Mouse (Mus musculus): ENCODE measurements around the gene Kat2b. TPM values are rescaled to one million over a fixed set of nuclear protein-coding genes. Genes with fewer than 3 reads are reported as not detected.

Gene Kat2b
- total and polyA plus RNA-seq, 3 experiments: 6.2 to 7.4 TPM; not detected in 1

DNA sequence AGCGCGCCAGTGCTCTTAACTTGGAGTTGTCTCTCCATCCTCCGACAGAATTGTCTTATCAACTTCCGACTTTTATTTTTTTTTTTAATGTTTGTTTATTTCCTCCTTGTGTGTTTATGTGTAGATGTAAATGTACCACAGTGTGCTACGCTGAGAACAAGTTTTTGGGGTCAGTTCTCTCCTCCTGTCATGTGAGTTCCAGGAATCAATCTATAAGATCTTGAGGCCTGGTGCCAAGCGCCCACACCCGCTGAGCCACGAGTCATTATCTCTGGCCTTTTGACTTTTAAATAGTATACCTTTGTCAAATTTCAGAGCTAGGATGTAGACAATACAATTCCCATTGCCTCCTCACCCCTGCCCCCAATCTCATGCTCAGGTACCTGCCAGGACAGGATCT, 28.9 kb downstream of the Kat2b start (continued):
- no peak for TF ChIP-seq ZMIZ1 (IDR thresholded peaks at IDR 0.05; ENCODE audit: low read depth, low read length)

DNA sequence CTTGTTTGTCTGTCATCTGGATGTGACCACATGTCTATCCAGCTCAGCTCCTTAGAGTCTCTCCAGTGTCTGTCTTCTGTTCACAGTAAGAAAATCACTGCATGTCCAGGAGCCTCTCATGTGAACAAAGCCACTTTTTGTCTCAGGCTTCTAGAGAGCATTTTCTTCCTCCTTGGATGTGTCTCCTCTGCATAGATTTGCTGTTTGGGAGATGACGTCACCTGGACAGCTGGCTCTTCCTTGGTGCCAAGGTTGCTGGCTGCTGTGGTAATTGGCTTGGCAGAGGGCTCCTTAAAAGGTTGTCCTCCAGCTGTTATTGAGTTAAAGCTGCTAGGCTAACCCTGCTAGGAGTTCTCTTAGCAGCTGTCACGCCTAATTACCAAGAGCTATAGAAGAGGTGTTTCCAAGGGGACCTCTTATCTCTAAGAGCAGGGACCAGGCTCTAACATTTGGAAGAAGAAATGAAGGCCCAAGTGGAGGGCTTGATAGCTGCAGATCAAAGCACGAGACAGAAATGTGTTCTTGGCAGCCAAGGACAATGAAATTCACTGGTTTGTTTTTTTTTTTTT, 29.7 kb downstream of the Kat2b start:
- H3K36me3 ChIP-seq (ENCODE audit: control insufficient read depth in 1 of 2, insufficient read depth in 2 of 2, low read length in 2 of 2): peaks cover 0 to 42% of the 10 kb centered on the region in 2 experiments; a peak in 2 of 4 replicates
- H3K79me2 ChIP-seq (ENCODE audit: control insufficient read depth, insufficient read depth, low read length, poor library complexity): peaks cover 2% of the 10 kb centered on the region
- H3K9me3 ChIP-seq (replicated peaks; ENCODE audit: insufficient read depth, low read length): no peaks in the 10 kb centered on the region
- peaks cover 21 to 22% of the 10 kb centered on the region in 2 experiments for H3K4me1 ChIP-seq (ENCODE audit: control insufficient read depth in 1 of 2, insufficient read depth in 2 of 2, low read length in 2 of 2)
- no peak overlapping the region for H3K4me3 ChIP-seq (ENCODE audit: control insufficient read depth in 1 of 2, insufficient read depth in 1 of 2, low read depth in 2 of 2, low read length in 2 of 2)
- H3K9ac ChIP-seq (ENCODE audit: control insufficient read depth, low read depth, low read length, poor library complexity, severe bottlenecking): no peak overlapping the region
- H3K27ac ChIP-seq (ENCODE audit: control insufficient read depth, low read depth, low read length): peak overlapping the region; percentile 53
- DNase-seq (ENCODE audit: low read depth, low spot score): peak; percentile 76
- no peaks in the 10 kb centered on the region for H3K27me3 ChIP-seq (ENCODE audit: control insufficient read depth in 1 of 2, insufficient read depth in 2 of 2, low read length in 2 of 2)
- TF ChIP-seq GATA1 (IDR thresholded peaks at IDR 0.05; ENCODE audit: low read depth, low read length) (peak; percentile 78), MAFK (IDR thresholded peaks at IDR 0.05; ENCODE audit: borderline replicate concordance, low read depth, low read length) (no peak), CHD2 (IDR thresholded peaks at IDR 0.05; ENCODE audit: low read length) (no peak), UBTF (IDR thresholded peaks at IDR 0.05; ENCODE audit: borderline replicate concordance, insufficient read depth, low read depth, low read length) (no peak), POLR2AphosphoS5 (IDR thresholded peaks at IDR 0.05; ENCODE audit: borderline replicate concordance, low read depth, low read length) (no peak), BHLHE40 (IDR thresholded peaks at IDR 0.05; ENCODE audit: borderline replicate concordance, low read depth, low read length) (peak; percentile 82), NRF1 (IDR thresholded peaks at IDR 0.05; ENCODE audit: insufficient read depth, low read depth, low read length, poor library complexity, severe bottlenecking) (no peak), JUND (IDR thresholded peaks at IDR 0.05; ENCODE audit: low read depth, low read length) (no peak), NELFE (IDR thresholded peaks at IDR 0.05; ENCODE audit: low read depth, low read length) (no peak), GABPA (IDR thresholded peaks at IDR 0.05; ENCODE audit: low read depth, low read length) (no peak), SMC3 (IDR thresholded peaks at IDR 0.05; ENCODE audit: low read depth, low read length) (no peak), ETS1 (IDR thresholded peaks at IDR 0.05; ENCODE audit: low read depth, low read length) (peak; percentile 91), ZC3H11A (IDR thresholded peaks at IDR 0.05; ENCODE audit: low read depth, low read length) (no peak), ZMIZ1 (IDR thresholded peaks at IDR 0.05; ENCODE audit: low read depth, low read length) (no peak), EP300 (IDR thresholded peaks at IDR 0.05; ENCODE audit: low read depth in 1 of 2, low read length in 2 of 2) (peak; percentile 61 to 63; a peak in 3 of 4 replicates), TAL1 (IDR thresholded peaks at IDR 0.05; ENCODE audit: low read length) (peak; percentile 72), MAX (IDR thresholded peaks at IDR 0.05; ENCODE audit: low read length) (no peak), SIN3A (IDR thresholded peaks at IDR 0.05; ENCODE audit: low read length) (no peak), TBP (IDR thresholded peaks at IDR 0.05; ENCODE audit: low read depth, low read length) (0 out of 2 replicates have a peak, but pooled peaks have one; percentile 17), CTCF (IDR thresholded peaks at IDR 0.05 in 2 of 3, conservative IDR thresholded peaks at IDR 0.05 in 1 of 3; ENCODE audit: control insufficient read depth in 1 of 3, insufficient read depth in 1 of 3, low read depth in 2 of 3, low read length in 3 of 3, poor library complexity in 1 of 3, severe bottlenecking in 1 of 3) (no peak), CHD1 (IDR thresholded peaks at IDR 0.05; ENCODE audit: low read depth, low read length) (no peak), RCOR1 (IDR thresholded peaks at IDR 0.05; ENCODE audit: low read depth, low read length) (peak; percentile 62; the same call in 1 of the 2 replicates), POLR2A (IDR thresholded peaks at IDR 0.05; ENCODE audit: control insufficient read depth in 1 of 2, insufficient read depth in 1 of 2, low read depth in 1 of 2, low read length in 2 of 2, poor library complexity in 1 of 2) (no peak), TCF12 (IDR thresholded peaks at IDR 0.05; ENCODE audit: low read depth, low read length) (peak; percentile 84), KAT2A (conservative IDR thresholded peaks at IDR 0.05; ENCODE audit: low read depth, low read length) (no peak), USF1 (IDR thresholded peaks at IDR 0.05; ENCODE audit: low read depth, low read length) (no peak), MYC (IDR thresholded peaks at IDR 0.05; ENCODE audit: low read depth, low read length) (no peak), MYB (IDR thresholded peaks at IDR 0.05; ENCODE audit: low read depth, low read length) (no peak), ZNF384 (IDR thresholded peaks at IDR 0.05; ENCODE audit: low read depth, low read length) (peak; percentile 74), HCFC1 (IDR thresholded peaks at IDR 0.05; ENCODE audit: low read depth, low read length) (no peak), MEF2A (IDR thresholded peaks at IDR 0.05; ENCODE audit: extremely low read depth, insufficient replicate concordance, low read depth, low read length, poor library complexity, severe bottlenecking) (no peak), ZKSCAN1 (IDR thresholded peaks at IDR 0.05; ENCODE audit: low read depth, low read length) (no peak), MXI1 (IDR thresholded peaks at IDR 0.05; ENCODE audit: low read depth, low read length) (peak; percentile 68), MAZ (IDR thresholded peaks at IDR 0.05; ENCODE audit: low read depth, low read length) (no peak), POLR2AphosphoS2 (IDR thresholded peaks at IDR 0.05; ENCODE audit: low read length) (no peak), ELF1 (IDR thresholded peaks at IDR 0.05; ENCODE audit: low read depth, low read length) (no peak)

Measured in MEL (cell line).